Mouse (Mus musculus): ENCODE results near the gene Rab11fip3. TPM values are rescaled to one million over a fixed set of nuclear protein-coding genes. Genes with fewer than 3 reads are reported as not detected.

Gene Rab11fip3
- total RNA-seq, 1 experiment, result 9.4 TPM

GRCm38 (mm10) chr17:25951803-25952623 is 117.3 kb downstream of the Rab11fip3 start, which contains the start of gene A930017K11Rik:
Gene A930017K11Rik, minus strand, starts transcription at chr17:25952565.
- in situ Hi-C loops (cut with MboI; ENCODE audit: low sequenced_read_pairs in 2 of 2, unreplicated experiment in 2 of 2), result no loop called here
- Histone ChIP-seq H3K4me1 (ENCODE audit: control insufficient read depth in 2 of 2, insufficient read depth in 2 of 2, low read length in 2 of 2, poor library complexity in 1 of 2) (peaks cover 0 to 3% of the 10 kb centered on the region in 2 experiments; a peak in 1 of 4 replicates), H3K36me3 (ENCODE audit: control insufficient read depth, insufficient read depth, low read length, poor library complexity, severe bottlenecking) (no peaks in the 10 kb centered on the region), H3K9ac (ENCODE audit: insufficient read depth, low read depth, low read length, poor library complexity, severe bottlenecking) (peak within 1 kb of the TSS; percentile 42), H3K4me3 (ENCODE audit: insufficient read depth in 1 of 2, low read depth in 1 of 2, low read length in 2 of 2, poor library complexity in 1 of 2, severe bottlenecking in 1 of 2) (peak within 1 kb of the TSS; percentile 74 to 75), H3K9me3 (ENCODE audit: control insufficient read depth, insufficient read depth, low read depth, low read length) (no peaks in the 10 kb centered on the region), H3K27ac (ENCODE audit: insufficient read depth, low read depth, low read length, poor library complexity, severe bottlenecking) (no peak within 1 kb of the TSS)
- TF ChIP-seq HCFC1 (IDR thresholded peaks at IDR 0.05; ENCODE audit: borderline replicate concordance, insufficient read depth, low read length) (no peak), MAFK (IDR thresholded peaks at IDR 0.05; ENCODE audit: insufficient read depth, low read depth, low read length) (no peak), ZC3H11A (IDR thresholded peaks at IDR 0.05; ENCODE audit: borderline replicate concordance, low read depth, low read length) (no peak), ZNF384 (IDR thresholded peaks at IDR 0.05; ENCODE audit: low read depth, low read length) (no peak), CHD2 (IDR thresholded peaks at IDR 0.05; ENCODE audit: low read depth, low read length) (no peak)
- no peak for DNase-seq (ENCODE audit: low read depth, low spot score)

- TF ChIP-seq HCFC1 (IDR thresholded peaks at IDR 0.05; ENCODE audit: borderline replicate concordance, insufficient read depth, low read length) (no peak), ZNF384 (IDR thresholded peaks at IDR 0.05; ENCODE audit: low read depth, low read length) (no peak), MAFK (IDR thresholded peaks at IDR 0.05; ENCODE audit: insufficient read depth, low read depth, low read length) (no peak), CHD2 (IDR thresholded peaks at IDR 0.05; ENCODE audit: low read depth, low read length) (no peak), ZC3H11A (IDR thresholded peaks at IDR 0.05; ENCODE audit: borderline replicate concordance, low read depth, low read length) (no peak)
- in situ Hi-C loops (cut with MboI; ENCODE audit: low sequenced_read_pairs in 2 of 2, unreplicated experiment in 2 of 2), result no loop called here
- peak overlapping the region; percentile 42 for H3K9ac ChIP-seq (ENCODE audit: insufficient read depth, low read depth, low read length, poor library complexity, severe bottlenecking)
- no peak overlapping the region for H3K27ac ChIP-seq (ENCODE audit: insufficient read depth, low read depth, low read length, poor library complexity, severe bottlenecking)
- no peaks in the 10 kb centered on the region for H3K9me3 ChIP-seq (ENCODE audit: control insufficient read depth, insufficient read depth, low read depth, low read length)
- peaks cover 0 to 3% of the 10 kb centered on the region in 2 experiments; a peak in 1 of 4 replicates for H3K4me1 ChIP-seq (ENCODE audit: control insufficient read depth in 2 of 2, insufficient read depth in 2 of 2, low read length in 2 of 2, poor library complexity in 1 of 2)
- H3K36me3 ChIP-seq (ENCODE audit: control insufficient read depth, insufficient read depth, low read length, poor library complexity, severe bottlenecking), result no peaks in the 10 kb centered on the region
- DNase-seq (ENCODE audit: low read depth, low spot score), result no peak
- peak overlapping the region; percentile 74 to 75 for H3K4me3 ChIP-seq (ENCODE audit: insufficient read depth in 1 of 2, low read depth in 1 of 2, low read length in 2 of 2, poor library complexity in 1 of 2, severe bottlenecking in 1 of 2)
Measured at GRCm38 (mm10) chr17:25951225-25951802, 118.0 kb downstream of the Rab11fip3 start.

- in situ Hi-C loops (cut with MboI; ENCODE audit: low sequenced_read_pairs in 2 of 2, unreplicated experiment in 2 of 2), result no loop called here
- peak overlapping the region in 1 of 2 experiments; percentile 75; a peak in 2 of 4 replicates for H3K4me3 ChIP-seq (ENCODE audit: insufficient read depth in 1 of 2, low read depth in 1 of 2, low read length in 2 of 2, poor library complexity in 1 of 2, severe bottlenecking in 1 of 2)
- peaks cover 0 to 4% of the 10 kb centered on the region in 2 experiments; a peak in 1 of 4 replicates for H3K4me1 ChIP-seq (ENCODE audit: control insufficient read depth in 2 of 2, insufficient read depth in 2 of 2, low read length in 2 of 2, poor library complexity in 1 of 2)
Measured at GRCm38 (mm10) chr17:25950706-25951105, 118.6 kb downstream of the Rab11fip3 start.

GRCm38 (mm10) chr17:25949981-25950380 is 119.4 kb downstream of the Rab11fip3 start:
- TF ChIP-seq ZC3H11A (IDR thresholded peaks at IDR 0.05; ENCODE audit: borderline replicate concordance, low read depth, low read length) (no peak), ZNF384 (IDR thresholded peaks at IDR 0.05; ENCODE audit: low read depth, low read length) (no peak), HCFC1 (IDR thresholded peaks at IDR 0.05; ENCODE audit: borderline replicate concordance, insufficient read depth, low read length) (no peak), MAFK (IDR thresholded peaks at IDR 0.05; ENCODE audit: insufficient read depth, low read depth, low read length) (no peak), CHD2 (IDR thresholded peaks at IDR 0.05; ENCODE audit: low read depth, low read length) (no peak)
- H3K4me1 ChIP-seq (ENCODE audit: control insufficient read depth in 2 of 2, insufficient read depth in 2 of 2, low read length in 2 of 2, poor library complexity in 1 of 2), result peaks cover 0 to 8% of the 10 kb centered on the region in 2 experiments; a peak in 1 of 4 replicates
- in situ Hi-C loops (cut with MboI; ENCODE audit: low sequenced_read_pairs in 2 of 2, unreplicated experiment in 2 of 2), result no loop called here
- DNase-seq (ENCODE audit: low read depth, low spot score), result no peak
- no peak overlapping the region for H3K4me3 ChIP-seq (ENCODE audit: insufficient read depth in 1 of 2, low read depth in 1 of 2, low read length in 2 of 2, poor library complexity in 1 of 2, severe bottlenecking in 1 of 2)
- H3K27ac ChIP-seq (ENCODE audit: insufficient read depth, low read depth, low read length, poor library complexity, severe bottlenecking), result no peak overlapping the region
- H3K9me3 ChIP-seq (ENCODE audit: control insufficient read depth, insufficient read depth, low read depth, low read length), result no peaks in the 10 kb centered on the region
- no peak overlapping the region for H3K9ac ChIP-seq (ENCODE audit: insufficient read depth, low read depth, low read length, poor library complexity, severe bottlenecking)
- H3K36me3 ChIP-seq (ENCODE audit: control insufficient read depth, insufficient read depth, low read length, poor library complexity, severe bottlenecking), result no peaks in the 10 kb centered on the region

More at GRCm38 (mm10) chr17:25950706-25951105, 118.6 kb downstream of the Rab11fip3 start:
- H3K36me3 ChIP-seq (ENCODE audit: control insufficient read depth, insufficient read depth, low read length, poor library complexity, severe bottlenecking), result no peaks in the 10 kb centered on the region
- H3K9me3 ChIP-seq (ENCODE audit: control insufficient read depth, insufficient read depth, low read depth, low read length), result no peaks in the 10 kb centered on the region
- no peak overlapping the region for H3K9ac ChIP-seq (ENCODE audit: insufficient read depth, low read depth, low read length, poor library complexity, severe bottlenecking)
- TF ChIP-seq MAFK (IDR thresholded peaks at IDR 0.05; ENCODE audit: insufficient read depth, low read depth, low read length) (no peak), CHD2 (IDR thresholded peaks at IDR 0.05; ENCODE audit: low read depth, low read length) (no peak), HCFC1 (IDR thresholded peaks at IDR 0.05; ENCODE audit: borderline replicate concordance, insufficient read depth, low read length) (no peak), ZC3H11A (IDR thresholded peaks at IDR 0.05; ENCODE audit: borderline replicate concordance, low read depth, low read length) (no peak), ZNF384 (IDR thresholded peaks at IDR 0.05; ENCODE audit: low read depth, low read length) (no peak)
- H3K27ac ChIP-seq (ENCODE audit: insufficient read depth, low read depth, low read length, poor library complexity, severe bottlenecking), result no peak overlapping the region
- no peak for DNase-seq (ENCODE audit: low read depth, low spot score)
